Mouse (Mus musculus) erythroid progenitor cell, adult 5-6 weeks (primary cell): ENCODE results near the gene Vti1a. TPM values are rescaled to one million over a fixed set of nuclear protein-coding genes. Genes with fewer than 3 reads are reported as not detected.

Experiments
- ATAC-seq: replicated peaks from 2 replicates; pipeline ENCODE4 v1.8.0; 2016; ENCODE audit warnings: moderate number of reproducible peaks, mild to moderate bottlenecking, moderate TSS enrichment, inconsistent platforms; ENCODE audit not compliant: poor library complexity, low FRiP score, severe bottlenecking
- total RNA-seq, 2 experiments: library from RNA; stranded (forward) in 1 of 2; stranded (reverse) in 1 of 2; fragments of 150-400 nt in 1 of 2; fragments of 186-747, 209-891 nt in 1 of 2; gene quantifications; 2 replicates each; pipeline versions ENCODE4 v1.2.3 to v1.2.4; 2015 to 2017; ENCODE audit warnings: low replicate concordance in 2 of 2

The Vti1a gene
- total RNA-seq, 2 experiments from 2014 or later = 40.7 to 80.7 TPM

DNA sequence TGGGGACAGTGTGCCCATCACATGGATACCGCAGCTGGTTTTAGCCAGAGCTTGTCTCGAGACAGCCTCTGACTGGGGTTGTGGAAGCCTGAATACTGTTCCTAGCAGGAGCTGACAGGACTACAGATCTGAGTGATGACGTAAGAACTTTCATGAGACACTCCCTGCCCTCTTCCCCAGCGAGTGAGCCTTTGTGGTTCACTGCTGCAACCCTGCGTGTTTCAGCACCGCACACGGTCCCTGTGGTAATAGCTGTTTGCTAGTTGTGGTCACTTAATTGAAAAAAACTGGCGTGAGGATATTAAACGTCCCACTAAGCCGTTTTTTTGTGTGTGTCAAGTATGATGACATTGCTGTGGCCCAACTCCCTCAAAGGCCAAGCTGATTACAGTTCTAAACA is 232.6 kb downstream of the Vti1a start:
- ATAC-seq = no peak

DNA sequence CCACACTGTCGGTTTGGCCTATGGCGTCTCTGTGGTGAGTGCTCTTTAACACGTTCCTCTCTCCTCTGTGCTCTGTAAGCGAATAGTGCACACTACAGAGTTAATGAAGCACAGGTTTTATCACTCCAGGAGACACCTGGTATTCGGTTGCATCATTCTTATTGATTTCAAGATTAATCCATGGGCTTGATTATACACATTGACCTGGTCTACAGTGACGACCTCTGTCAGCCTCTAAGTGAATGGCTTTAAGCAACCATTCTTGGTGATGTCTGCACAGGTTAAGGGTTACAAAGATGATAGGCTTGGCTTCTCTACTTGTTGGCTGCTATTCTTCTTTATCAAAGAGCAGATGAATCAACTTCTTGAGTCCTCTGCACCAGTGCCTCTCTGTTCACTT is 234.1 kb downstream of the Vti1a start:
- ATAC-seq = no peak

DNA sequence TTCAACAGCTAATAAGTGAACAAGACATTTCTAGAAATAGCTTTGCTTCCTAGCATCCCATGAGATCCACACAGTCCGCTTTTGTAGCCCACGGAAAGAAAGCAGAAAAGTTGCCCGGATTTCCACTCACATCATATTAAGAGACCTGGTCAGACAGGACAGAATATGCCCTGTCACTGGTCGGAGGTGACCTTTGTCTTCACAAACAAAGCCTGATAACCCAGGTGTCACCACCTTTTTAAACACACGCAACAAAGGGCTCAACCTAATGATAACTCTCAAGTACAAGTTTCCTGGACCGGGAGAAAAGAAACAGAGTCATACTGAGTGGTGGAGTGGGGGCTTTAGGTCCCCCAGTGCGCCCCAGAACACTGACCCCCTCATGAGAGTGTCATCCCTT is 236.2 kb downstream of the Vti1a start:
- ATAC-seq = no peak

DNA sequence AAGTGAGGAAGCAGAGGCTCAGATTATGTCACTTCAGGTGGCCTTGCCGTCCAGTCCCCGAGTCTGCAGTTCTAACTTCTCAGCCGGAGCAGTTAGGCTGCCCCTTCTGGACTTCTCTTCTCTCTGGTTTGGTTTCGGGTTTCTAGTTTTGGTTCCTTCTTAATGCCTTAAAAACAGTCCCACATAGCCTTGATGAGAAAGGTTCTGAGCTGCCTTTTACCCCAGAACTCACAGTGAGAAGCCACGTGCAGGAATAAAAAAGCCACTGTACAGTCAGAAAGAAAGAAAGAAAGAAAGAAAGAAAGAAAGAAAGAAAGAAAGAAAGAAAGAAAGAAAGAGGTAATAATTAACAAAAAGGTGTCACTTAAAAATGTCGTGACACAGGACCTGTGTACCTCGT is 236.8 kb downstream of the Vti1a start:
- no peak for ATAC-seq

DNA sequence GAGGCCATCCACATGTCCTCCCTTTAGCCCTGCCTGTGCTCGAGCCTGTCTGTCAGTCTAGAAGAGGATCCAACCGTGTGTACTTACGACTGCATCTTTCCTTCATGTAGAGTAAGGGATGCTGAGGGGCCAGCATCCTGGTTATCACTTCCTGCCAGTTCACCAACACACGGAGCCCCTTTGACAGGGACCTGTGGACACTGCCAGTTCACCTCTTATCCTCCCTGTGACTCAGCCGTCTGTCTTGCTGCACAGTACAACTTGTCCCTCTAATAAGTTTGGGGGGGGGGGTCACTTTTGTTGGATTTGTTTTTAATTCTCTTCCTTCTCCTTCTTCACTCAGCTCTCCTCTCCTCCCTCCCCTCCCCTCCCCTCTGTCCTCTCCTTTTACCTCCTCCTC is 238.2 kb downstream of the Vti1a start:
- no peak for ATAC-seq

DNA sequence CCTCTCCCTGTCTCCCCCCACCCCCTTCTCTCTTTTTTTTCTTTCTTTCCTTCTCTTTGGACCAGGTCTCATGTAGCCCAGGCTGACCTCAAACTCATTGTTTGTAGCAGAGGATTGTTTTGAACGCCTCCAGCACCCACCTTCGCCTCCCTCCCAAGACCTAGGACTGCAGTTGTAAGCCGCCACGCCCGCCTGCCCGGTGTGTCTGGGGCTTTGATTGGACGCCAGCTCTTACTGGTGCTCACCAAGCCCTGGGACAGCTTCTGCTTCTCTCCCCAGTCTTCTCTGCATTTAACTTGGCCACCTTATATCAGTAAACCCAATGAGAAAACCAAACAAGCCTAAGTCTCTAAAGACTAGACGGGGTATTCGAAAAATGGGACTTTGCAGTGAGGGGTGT is 238.6 kb downstream of the Vti1a start:
- ATAC-seq = no peak

DNA sequence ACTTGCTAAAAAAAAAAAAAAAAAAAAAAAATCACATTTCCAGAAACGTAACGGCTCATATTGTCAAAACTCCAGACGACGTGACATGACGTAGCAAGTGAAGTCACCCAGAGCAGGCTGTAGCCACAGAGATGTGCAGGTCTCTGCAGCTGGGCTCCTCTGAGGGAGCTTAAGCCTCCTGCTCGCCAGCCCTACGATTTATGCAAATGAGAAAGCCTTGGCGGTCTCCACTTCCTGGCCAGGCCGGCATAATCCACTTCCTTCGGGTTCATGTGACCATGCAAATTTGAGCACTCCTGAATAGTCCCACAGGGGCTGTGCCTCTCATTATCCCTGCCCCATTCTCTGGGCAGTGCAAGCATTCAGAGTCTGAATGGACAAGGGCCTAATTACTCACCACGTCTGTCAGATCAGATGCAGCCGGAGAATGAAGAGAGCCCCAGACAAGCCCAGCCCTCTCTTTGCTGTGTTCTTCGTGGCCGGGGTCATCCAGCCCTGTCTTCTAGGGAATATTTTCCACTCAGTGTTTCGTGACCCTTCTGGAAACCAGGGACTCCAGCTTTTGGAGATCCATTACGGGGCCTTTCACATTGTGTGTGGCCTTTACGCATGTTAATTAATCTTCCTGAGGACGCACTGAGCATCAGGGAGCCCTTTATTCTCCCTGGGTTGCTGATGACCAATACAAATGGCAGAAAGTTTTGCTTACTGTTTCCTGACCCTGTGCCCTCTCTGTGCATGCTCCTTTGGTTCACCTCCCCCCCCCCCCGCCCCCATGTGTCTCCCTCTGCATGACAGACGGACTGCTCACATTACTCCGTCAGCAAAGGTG is 240.3 kb downstream of the Vti1a start:
- ATAC-seq = no peak

DNA sequence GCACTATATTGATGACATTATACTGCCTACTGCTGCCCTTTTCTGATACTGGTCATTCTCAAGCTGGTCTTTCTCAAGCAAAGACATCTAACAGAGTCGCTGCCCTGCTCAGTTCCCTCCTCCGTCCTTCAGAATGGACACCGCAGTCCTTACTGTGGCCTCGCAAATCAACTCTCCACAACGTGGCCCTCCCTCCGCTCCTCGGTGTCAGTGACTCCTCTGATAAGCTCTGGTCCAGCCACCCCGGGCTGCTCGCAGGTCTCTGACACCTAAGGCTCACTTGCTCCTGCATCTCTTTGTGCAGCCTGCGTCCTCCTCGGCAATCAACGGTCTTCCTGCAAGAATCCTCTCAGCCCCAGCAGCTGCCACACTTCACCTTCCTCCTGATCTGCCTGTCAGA is 243.2 kb downstream of the Vti1a start:
- no peak for ATAC-seq

DNA sequence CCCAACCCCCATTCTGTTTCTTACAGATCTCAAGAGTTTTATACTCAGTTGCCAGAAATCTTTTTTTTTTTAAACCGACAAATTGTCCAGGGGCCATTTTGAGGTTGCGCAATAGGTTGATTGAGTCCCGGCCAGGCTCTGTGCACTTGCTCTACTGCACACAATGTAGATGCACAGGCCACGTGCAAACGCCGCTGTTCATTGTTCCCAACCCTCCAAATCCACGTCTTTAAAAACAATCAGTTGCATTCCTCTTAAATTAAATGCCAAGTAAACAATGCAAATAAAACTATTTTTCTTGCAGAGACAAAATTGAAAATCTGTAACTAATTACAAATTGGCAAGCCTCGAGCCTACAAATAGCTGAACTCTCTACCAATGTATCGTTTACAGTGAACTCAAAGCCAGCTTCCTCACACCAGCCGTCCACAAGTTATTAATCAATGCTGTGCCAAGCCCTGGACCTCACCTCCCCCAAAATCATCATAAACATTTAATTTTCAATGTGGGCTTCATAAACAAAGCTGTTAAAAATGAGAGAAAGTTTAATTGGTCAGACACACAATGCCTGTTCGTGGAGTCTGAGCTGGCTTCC is 244.1 kb downstream of the Vti1a start:
- ATAC-seq = no peak

DNA sequence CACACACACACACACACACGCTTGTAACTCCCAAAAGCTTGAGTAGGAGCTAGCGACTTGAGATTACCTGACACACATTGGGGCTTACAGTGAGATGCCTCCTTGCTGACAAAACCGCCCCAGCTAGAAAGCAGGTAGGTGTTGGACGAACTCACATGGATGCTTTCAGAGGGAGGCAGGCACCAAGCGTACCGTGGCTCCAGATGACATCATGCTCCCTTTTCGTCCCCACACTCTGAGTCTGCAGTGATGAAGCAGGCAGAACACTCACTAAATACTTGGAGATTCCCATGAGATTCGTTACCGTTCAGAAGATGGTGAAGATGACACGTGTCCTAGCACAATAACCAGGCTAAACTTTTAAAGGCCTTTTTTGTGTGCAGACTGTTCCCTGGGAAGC is 245.4 kb downstream of the Vti1a start:
- ATAC-seq = no peak

DNA sequence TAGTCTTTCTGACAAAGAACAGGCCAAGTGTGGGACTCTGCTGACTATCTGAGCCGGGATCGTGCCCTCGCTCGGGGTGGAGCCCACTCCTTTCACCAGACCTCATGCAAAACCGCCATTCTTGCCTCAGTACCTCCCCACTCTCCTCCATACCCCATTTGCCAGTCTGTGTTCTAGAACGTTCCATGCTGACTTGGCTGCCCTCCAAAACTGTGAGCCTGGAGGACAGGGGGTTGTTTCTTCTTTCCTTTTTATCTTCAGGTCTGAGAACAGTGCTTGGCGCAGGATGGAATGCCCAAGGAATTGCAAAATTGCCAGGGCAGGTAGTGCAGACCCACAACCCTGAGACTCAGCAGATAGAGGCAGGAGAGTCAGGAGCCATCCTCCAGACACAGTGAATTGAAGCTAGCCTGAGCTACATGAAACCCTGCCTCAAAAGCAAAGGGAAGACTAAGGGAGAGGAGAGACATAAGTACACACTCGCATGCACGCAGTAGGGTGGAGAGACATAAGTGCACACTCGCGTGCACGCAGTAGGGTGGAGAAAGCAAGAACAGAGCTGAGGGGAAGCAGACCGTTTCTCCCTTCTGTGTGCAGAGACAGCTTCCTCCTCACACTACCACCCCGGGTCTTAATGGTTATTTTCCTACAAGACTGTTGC is 246.5 kb downstream of the Vti1a start:
- no peak for ATAC-seq

DNA sequence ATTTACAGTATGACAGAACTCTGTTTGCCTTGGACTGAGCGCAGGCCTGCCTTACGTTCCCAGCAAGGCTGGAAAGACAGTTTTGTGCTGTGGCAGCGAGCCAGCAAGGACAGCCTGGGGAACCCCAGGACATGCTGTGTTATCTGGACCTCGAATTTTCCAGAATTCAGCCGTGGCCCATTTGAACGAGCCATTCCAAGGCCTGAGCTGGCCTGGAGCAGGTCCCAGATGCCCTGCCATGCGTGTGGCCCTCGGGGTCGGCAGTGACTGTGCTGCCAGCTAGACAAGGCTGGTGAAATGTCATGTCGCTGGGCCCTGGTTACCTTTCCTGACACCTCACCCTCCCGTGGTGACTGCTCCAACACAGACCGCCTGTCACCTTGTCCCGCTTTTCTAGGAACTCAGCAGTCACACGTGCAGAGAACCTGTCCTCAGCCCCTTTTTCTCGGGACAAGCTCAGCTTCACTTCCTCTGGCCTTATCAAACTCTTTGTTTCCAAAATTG is 247.1 kb downstream of the Vti1a start:
- ATAC-seq = no peak

DNA sequence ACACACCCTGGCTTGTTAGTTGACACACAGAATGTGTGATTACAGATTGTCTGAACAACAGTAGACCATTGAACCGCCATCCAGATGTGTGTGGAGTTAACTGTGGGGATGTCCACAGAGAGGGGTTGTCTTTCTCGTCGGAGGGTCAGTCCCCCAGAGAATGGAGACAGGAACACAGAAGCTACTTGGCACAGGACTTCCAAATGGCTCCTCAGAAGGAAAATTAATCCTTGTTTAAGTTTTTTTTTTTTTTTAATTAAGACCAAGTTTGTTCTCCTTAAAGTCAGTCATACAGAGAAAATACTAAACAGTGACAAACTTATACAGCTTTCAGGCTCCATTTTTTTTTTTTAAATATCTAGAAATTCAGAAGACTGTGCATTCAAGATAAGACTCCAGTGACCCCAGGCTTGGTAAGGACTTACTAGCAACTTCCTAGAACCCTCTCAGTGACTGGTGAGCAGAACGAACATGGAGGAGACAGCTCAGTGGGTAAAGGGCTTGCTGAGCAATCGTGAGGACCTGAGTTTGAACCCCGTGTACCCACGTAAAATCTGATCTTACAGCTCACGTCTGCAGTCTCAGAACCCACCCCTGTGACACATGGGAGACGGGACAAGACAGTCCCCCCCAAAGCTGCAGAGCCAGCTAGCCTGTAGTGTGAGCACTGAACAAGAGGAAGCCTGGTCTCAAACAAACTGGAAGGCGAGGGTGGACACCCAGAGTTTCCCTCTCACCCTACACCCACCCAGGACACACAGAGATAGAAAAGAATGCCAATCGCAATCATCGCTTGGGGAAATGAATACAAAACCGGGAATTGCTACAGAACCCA is 248.2 kb downstream of the Vti1a start:
- no peak for ATAC-seq

DNA sequence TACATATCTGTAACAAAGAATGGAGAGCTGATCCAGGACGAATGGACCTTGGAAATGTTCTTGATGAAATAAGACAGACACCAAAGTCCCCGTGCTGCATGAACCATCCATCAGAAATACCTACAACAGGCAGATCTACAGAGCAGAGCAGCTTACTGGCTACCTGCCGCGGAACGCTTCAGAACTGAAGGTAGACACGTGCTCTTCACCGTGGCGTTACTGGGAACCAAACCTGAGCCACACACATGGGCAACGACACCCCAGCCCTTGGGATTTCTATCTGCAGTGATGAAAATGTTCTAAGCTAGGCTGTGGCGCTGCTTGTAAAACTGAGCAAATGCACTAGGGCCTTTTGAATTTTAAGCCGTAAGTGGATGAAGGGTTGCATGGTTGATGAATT is 249.0 kb downstream of the Vti1a start:
- ATAC-seq = no peak

DNA sequence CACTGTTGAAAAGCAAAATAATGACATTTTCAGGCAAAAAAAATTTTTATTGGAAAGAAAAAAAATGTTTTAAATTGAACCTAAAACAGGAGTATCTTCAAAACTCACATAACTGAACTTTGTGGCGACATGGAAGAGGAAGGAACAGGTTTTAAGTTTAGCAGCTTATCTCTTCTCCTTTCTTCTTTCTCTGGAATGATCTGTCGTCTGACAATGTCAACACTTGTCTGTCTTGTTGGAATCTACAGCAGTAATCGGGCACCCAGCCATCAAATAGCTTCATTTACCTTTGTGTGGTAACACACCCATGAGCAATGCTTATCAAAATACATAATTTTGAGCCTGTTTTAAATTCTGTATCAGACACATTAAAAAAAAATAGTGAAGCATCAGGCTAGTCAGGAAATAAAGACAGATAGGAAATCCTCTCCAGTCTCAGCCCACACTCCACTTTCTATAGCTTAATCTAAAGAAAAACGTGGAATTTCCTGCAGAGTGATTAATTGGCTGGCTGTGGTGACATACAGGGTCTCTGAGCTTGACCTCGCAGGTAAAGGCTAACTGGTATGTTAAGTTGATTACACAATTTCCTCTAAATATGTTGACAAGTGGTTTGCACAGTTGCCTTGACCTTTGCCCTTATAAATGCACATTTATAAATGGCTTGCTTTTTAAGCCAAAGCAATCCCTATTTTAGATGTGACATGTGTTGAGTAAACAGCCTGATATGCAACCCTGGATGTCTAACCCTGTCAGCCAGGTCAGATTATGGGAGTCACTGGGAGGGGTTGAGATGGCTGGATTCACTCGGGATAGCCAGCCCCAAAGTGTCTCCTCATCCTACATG is 249.7 kb downstream of the Vti1a start:
- no peak for ATAC-seq

DNA sequence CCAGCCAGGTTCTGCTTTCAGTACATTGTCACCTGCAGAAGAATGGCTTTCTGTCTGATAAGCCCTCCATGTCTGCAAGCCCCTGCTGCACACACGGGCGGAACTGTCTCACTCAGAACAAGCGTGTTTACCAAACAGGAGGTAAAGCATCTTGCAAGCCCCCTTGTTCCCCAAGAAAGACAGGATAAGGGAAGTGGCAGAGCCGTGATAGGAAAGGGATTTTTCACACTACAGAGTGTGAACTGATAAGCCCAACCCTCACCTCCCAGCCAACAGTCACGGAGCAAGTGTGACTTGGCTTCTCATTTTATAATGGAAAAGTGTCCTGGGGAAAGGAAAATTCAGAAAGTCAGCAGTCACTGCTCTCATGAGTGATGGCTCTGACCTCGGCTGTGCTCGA is 253.0 kb downstream of the Vti1a start:
- no peak for ATAC-seq

DNA sequence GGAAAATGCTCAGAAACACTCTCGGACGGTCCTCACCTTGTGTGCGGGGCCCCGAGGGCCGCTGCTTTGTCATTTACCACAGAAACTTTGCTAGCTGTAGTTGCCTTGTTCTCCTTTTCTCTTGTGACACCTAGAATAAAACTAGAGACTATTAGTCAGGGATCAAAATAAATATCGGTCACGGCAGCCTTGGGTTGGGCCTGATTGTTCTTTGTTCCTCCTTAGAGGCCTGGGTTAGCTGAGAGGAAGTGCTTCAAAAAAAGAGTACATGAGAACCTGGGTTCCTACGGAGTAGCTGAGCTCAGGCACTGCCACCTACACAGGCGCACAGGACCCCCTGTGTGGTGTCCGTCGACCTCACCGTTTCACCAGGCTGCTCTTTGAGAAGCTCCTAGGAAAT is 253.8 kb downstream of the Vti1a start:
- no peak for ATAC-seq

DNA sequence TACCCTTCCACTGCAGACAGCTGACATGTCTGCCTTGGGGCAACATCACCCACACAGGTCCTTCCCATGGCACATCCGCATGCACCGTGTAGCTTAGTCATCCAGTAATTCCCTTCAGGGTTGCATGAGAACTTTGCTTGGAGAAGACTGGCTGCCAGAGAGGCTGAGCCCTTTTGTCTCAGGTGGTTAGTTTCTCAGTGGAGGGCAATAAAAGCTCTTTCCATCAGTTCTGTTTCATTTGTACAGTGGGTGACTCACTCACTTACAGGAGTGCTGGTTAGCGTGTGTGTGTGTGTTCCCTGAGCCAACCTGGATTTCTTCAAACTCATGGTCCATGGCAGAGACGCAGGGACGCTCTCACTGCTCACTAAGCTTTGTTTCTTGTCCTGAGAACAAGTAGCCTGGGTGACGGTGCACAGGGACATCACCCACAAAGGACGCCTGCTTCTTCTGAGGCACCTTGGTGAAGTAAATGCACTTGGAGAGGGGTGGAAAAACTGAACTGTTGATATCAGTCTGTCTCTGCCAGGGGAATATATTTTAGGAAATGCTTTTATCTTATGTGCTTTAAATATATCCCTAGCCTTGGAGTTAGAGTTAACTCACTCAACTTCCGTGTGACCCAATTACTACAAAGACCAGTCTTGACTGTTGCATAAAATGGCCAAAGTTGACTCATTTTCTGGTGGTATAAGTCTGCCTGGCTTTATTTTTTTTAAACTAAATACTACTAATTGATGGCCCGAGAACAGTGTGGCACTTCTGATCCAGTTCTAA is 254.6 kb downstream of the Vti1a start:
- no peak for ATAC-seq

DNA sequence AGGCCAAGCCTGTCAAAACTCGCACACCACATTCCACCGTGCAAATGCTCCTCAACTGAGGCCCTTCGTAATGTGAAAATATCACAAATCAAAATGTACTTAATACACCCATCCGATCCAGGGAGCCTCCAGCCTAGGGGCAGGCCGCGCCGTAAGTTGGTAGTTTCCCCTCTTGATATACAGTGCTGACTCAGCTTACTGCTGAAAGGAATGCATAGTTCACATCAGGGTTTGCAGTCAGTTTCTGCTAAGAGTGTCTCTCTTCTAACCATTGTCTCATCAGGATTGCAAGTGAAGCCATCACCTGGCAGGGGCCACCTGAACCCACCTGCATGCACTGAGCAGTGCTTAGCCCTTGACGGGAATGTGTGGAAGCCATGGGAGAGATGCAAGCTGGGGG is 255.4 kb downstream of the Vti1a start:
- no peak for ATAC-seq
